10 mouse cellular contexts compared by ENCODE assay signal in genomic region chr2:102866594-102866993, GRCm38 (mm10). TPM values are rescaled to one million over a fixed set of nuclear protein-coding genes. Genes with fewer than 3 reads are reported as not detected.
DNase-seq lines count a peak whose midpoint lies in the region; ATAC-seq and TF ChIP-seq lines count a peak whose summit lies in the region.
"Had no signal": no experiment of that assay in that cellular context is flagged by ENCODE, and none has a peak within 500 bp of the region (broad histone marks: within the 10 kb centered on the region; RNA-seq: fewer than 3 reads in every experiment).

No protein-coding gene starts in this region.

- no peak for TF ChIP-seq CTCF in gastrocnemius, adult 2 months (IDR thresholded peaks at IDR 0.05)

- no peak for ATAC-seq in megakaryocyte, adult 5-6 weeks (ENCODE audit: poor library complexity, severe bottlenecking)
- ATAC-seq in stomach, embryonic 14.5 days (ENCODE audit: insufficient number of reproducible peaks, insufficient read depth, low FRiP score, low read depth): peak; percentile 58; the same call in 1 of the 2 replicates
- no peak for ATAC-seq in hindbrain, embryonic 14.5 days (ENCODE audit: low FRiP score)

- no peak overlapping the region for H3K4me3 ChIP-seq in gastrocnemius, adult 2 months
- H3K4me3 ChIP-seq in megakaryocyte, embryonic 14.5 days (replicated peaks): peak overlapping the region; percentile 88
- no peak overlapping the region for H3K4me3 ChIP-seq in stomach, embryonic 14.5 days (ENCODE audit: low read depth, low read length)
- H3K4me3 ChIP-seq in hindbrain, embryonic 14.5 days (replicated peaks; ENCODE audit: low read length): no peak overlapping the region
- H3K4me3 ChIP-seq: midbrain, embryonic 12.5 days had no signal

- H3K9me3 ChIP-seq in megakaryocyte, embryonic 14.5 days: no peaks in the 10 kb centered on the region
- no peaks in the 10 kb centered on the region for H3K9me3 ChIP-seq in stomach, embryonic 14.5 days (ENCODE audit: control insufficient read depth, low read depth, low read length)
- H3K9me3 ChIP-seq in hindbrain, embryonic 14.5 days (ENCODE audit: control insufficient read depth, low read length): no peaks in the 10 kb centered on the region
- H3K9me3 ChIP-seq: midbrain, embryonic 12.5 days had no signal

- H3K36me3 ChIP-seq in megakaryocyte, embryonic 14.5 days (replicated peaks; ENCODE audit: low read length): peaks cover 75% of the 10 kb centered on the region
- no peaks in the 10 kb centered on the region for H3K36me3 ChIP-seq in stomach, embryonic 14.5 days (ENCODE audit: control insufficient read depth, insufficient read depth, low read length)
- H3K36me3 ChIP-seq in hindbrain, embryonic 14.5 days (replicated peaks; ENCODE audit: control insufficient read depth, insufficient read depth): no peaks in the 10 kb centered on the region
- H3K36me3 ChIP-seq: midbrain, embryonic 12.5 days had no signal

- WGBS in stomach, embryonic 14.5 days: 15% methylated on average over 1 of the region's 1 CpGs
- 36% methylated on average over 1 of the region's 1 CpGs for WGBS in hindbrain, embryonic 14.5 days

- H3K9ac ChIP-seq in stomach, embryonic 14.5 days (replicated peaks; ENCODE audit: low read depth, low read length): no peak overlapping the region
- no peak overlapping the region for H3K9ac ChIP-seq in hindbrain, embryonic 14.5 days
- H3K9ac ChIP-seq: midbrain, embryonic 12.5 days had no signal

- H3K4me2 ChIP-seq in stomach, embryonic 14.5 days (replicated peaks; ENCODE audit: low read depth, low read length): no peak overlapping the region
- no peak overlapping the region for H3K4me2 ChIP-seq in hindbrain, embryonic 14.5 days (replicated peaks)
- H3K4me2 ChIP-seq: midbrain, embryonic 12.5 days had no signal

- intact Hi-C loops in gastrocnemius, adult 2 months (cut with DNase I): no loop called here
- intact Hi-C loops in gastrocnemius, postnatal 14 days (cut with DNase I; ENCODE audit: low total_unique reads): no loop called here
- intact Hi-C loops in heart, postnatal 10 days (cut with DNase I): loop anchor here (2.0 kb wide), 1 partner anchor 34 kb away; the partner anchor contains the start of gene Cd44

- H3K27me3 ChIP-seq in megakaryocyte, embryonic 14.5 days (replicated peaks): no peaks in the 10 kb centered on the region
- no peaks in the 10 kb centered on the region for H3K27me3 ChIP-seq in stomach, embryonic 14.5 days (ENCODE audit: control insufficient read depth, insufficient read depth, low read length)
- no peaks in the 10 kb centered on the region for H3K27me3 ChIP-seq in hindbrain, embryonic 14.5 days (ENCODE audit: control insufficient read depth, insufficient read depth, low read length)
- H3K27me3 ChIP-seq: midbrain, embryonic 12.5 days had no signal

- H3K4me1 ChIP-seq in megakaryocyte, embryonic 14.5 days: peaks cover 85% of the 10 kb centered on the region
- no peaks in the 10 kb centered on the region for H3K4me1 ChIP-seq in stomach, embryonic 14.5 days (ENCODE audit: control insufficient read depth, insufficient read depth, low read length)
- H3K4me1 ChIP-seq in hindbrain, embryonic 14.5 days (replicated peaks; ENCODE audit: control insufficient read depth, insufficient read depth, low read length): no peaks in the 10 kb centered on the region

- H3K27ac ChIP-seq in gastrocnemius, adult 2 months: peak overlapping the region; percentile 38; the same call in 1 of the 2 replicates
- no peak overlapping the region for H3K27ac ChIP-seq in stomach, embryonic 14.5 days (ENCODE audit: low read length)
- H3K27ac ChIP-seq in hindbrain, embryonic 14.5 days: no peak overlapping the region
- H3K27ac ChIP-seq: kidney, postnatal 0 days; midbrain, embryonic 12.5 days had no signal

- no peak for DNase-seq in gastrocnemius, adult 2 months
- no peak for DNase-seq in gastrocnemius, postnatal 14 days
- DNase-seq in heart, postnatal 10 days: peak; percentile 36
- no peak for DNase-seq in natural killer cell, adult 2 months (ENCODE audit: low spot score in 2 of 2)
- no peak for DNase-seq in hindbrain, embryonic 14.5 days (ENCODE audit: low spot score)

RNA-seq across cellular contexts. Expression of gene Cd44, which starts 34.9 kb away (rescaled TPM):
- 1 to 10 TPM; 4.1 to 6.1 TPM for total RNA-seq in gastrocnemius, adult 2 months (2021)
- 10 to 100 TPM; 15.5 to 21.1 TPM for total RNA-seq in gastrocnemius, postnatal 14 days (2021)
- 3.1 and 10.6 TPM in 2 replicates for polyA plus RNA-seq in megakaryocyte, embryonic 14.5 days (2012; ENCODE audit: insufficient read depth, low replicate concordance)
- 358 and 368 TPM in 2 replicates for total RNA-seq in megakaryocyte, adult 5-6 weeks (2015)
- total RNA-seq in megakaryocyte, adult 5-6 weeks (2017): 289 and 337 TPM in 2 replicates
- total RNA-seq in heart, postnatal 10 days (2021): 10 to 100 TPM; 19.8 to 22.7 TPM
- 11.3 and 15.4 TPM in 2 replicates for polyA plus RNA-seq in stomach, embryonic 14.5 days (2014; fragmentation: Nextera tagmentation; extraction: Ambion mirVana)
- 4.7 and 5.2 TPM in 2 replicates for polyA plus RNA-seq in hindbrain, embryonic 14.5 days (2014; fragmentation: Nextera tagmentation; extraction: Ambion mirVana)

Comparison
In these comparisons a context has a peak if more than half of its experiments do, and no peak if none do; other contexts are left out.
1. DNase-seq: peak in heart, postnatal 10 days (2 of 2); none in gastrocnemius, adult 2 months (single experiment), gastrocnemius, postnatal 14 days (single experiment), natural killer cell, adult 2 months (0 of 2) and hindbrain, embryonic 14.5 days (single experiment).
2. RNA of gene Cd44, which starts 34.9 kb away (total RNA-seq): 289 to 368 TPM in megakaryocyte, adult 5-6 weeks; 19.8 to 22.7 TPM in heart, postnatal 10 days, 15.5 to 21.1 TPM in gastrocnemius, postnatal 14 days and 4.1 to 6.1 TPM in gastrocnemius, adult 2 months; every median in the first group is over 10 times any median in the second.